Mouse (Mus musculus): ENCODE data around the gene Kin. TPM values are rescaled to one million over a fixed set of nuclear protein-coding genes. Genes with fewer than 3 reads are reported as not detected.

The Kin gene
- polyA plus RNA-seq, 1 experiment from 2014 or later = 24.0 TPM

DNA sequence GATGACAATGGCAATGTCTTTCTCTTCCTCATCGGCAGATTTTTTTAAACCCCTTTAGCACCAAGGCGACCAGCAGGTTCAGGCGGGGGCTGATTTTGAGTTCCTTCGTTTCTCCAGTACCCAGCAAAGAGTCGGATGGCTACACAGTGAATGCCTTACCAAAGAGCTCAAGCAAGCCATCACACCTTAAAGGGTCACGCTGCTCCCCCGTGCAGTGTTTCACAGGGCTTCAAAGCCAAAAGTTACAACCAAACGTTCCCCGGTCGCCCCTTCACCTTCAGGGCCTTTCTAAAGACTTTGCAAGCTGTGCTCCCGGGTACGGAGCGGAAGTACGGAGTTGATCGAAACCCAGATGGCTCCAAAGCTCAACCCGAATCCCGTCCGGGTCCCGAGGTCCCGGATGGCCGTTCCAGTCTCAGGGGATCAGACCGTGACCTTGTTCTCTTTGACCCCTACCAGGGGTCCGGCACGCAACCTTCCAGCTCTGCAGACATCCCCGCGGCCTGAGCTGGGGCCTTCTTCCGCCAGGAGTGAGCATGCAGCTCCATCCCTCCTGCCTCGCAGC is 566 bp upstream of the Kin start:
- Histone ChIP-seq H3K27ac (ENCODE audit: low read length) (peak overlapping the region; percentile 88), H3K9ac (replicated peaks; ENCODE audit: low read depth) (peak overlapping the region; percentile 98), H3K4me1 (ENCODE audit: insufficient read depth, low read depth, low read length) (peaks cover 11% of the 10 kb centered on the region; the same call in 1 of the 2 replicates), H3K27me3 (replicated peaks; ENCODE audit: insufficient read depth, low read length) (no peaks in the 10 kb centered on the region), H3K36me3 (ENCODE audit: insufficient read depth, low read length) (no peaks in the 10 kb centered on the region), H3K9me3 (ENCODE audit: low read length) (no peaks in the 10 kb centered on the region), H3K4me3 (ENCODE audit: low read depth, low read length) (peak overlapping the region; percentile 79), H3K4me2 (replicated peaks; ENCODE audit: low read depth, low read length) (peak overlapping the region; percentile 65)
- DNase-seq (ENCODE audit: low spot score) (peak; percentile 61), ATAC-seq (peak; percentile 59)
- under 1% methylated on average over 28 of the region's 28 CpGs for WGBS
- TF ChIP-seq EP300 (IDR thresholded peaks at IDR 0.05) (no peak), CTCF (IDR thresholded peaks at IDR 0.05) (no peak)

DNA sequence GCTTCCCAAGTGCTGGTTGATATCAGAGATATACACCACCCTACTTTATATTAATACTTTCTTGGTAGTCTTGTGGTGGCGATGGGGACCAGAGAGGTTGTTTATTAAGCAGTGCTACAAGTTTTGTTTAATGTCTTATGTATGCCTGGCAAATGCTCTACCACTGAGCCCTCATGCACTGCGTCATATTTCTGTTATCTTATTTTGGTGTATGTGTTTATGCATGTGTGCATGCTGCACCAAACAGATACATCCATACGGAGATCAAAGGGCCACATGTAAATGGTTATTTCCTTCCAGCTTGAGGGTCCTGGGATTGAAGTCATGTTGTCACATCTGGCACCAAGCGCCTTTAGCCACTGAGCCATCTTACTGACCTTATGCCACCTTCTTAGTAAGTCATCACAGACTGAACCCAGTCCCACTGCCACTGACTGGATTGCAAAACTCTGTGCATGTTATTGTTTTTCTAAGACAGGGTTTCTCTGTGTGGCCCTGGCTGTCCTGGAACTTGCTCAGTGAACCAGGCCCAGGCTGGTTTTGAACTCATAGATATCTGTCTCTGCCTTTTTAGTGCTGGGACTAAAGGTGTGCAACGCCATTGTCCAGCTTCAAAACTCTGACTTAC is 1.2 kb downstream of the Kin start:
- WGBS = 69% methylated on average over 5 of the region's 5 CpGs
- DNase-seq (ENCODE audit: low spot score) = no peak
- no peaks in the 10 kb centered on the region for H3K27me3 ChIP-seq (replicated peaks; ENCODE audit: insufficient read depth, low read length)
- H3K4me2 ChIP-seq (replicated peaks; ENCODE audit: low read depth, low read length) = peak overlapping the region; percentile 65
- no peak for TF ChIP-seq EP300 (IDR thresholded peaks at IDR 0.05)
- no peak for TF ChIP-seq CTCF (IDR thresholded peaks at IDR 0.05)
- no peaks in the 10 kb centered on the region for H3K9me3 ChIP-seq (ENCODE audit: low read length)
- no peak overlapping the region for H3K27ac ChIP-seq (ENCODE audit: low read length)
- no peaks in the 10 kb centered on the region for H3K36me3 ChIP-seq (ENCODE audit: insufficient read depth, low read length)
- ATAC-seq = no peak
- H3K4me3 ChIP-seq (ENCODE audit: low read depth, low read length) = no peak overlapping the region
- H3K9ac ChIP-seq (replicated peaks; ENCODE audit: low read depth) = no peak overlapping the region
- H3K4me1 ChIP-seq (ENCODE audit: insufficient read depth, low read depth, low read length) = peaks cover 11% of the 10 kb centered on the region; the same call in 1 of the 2 replicates

DNA sequence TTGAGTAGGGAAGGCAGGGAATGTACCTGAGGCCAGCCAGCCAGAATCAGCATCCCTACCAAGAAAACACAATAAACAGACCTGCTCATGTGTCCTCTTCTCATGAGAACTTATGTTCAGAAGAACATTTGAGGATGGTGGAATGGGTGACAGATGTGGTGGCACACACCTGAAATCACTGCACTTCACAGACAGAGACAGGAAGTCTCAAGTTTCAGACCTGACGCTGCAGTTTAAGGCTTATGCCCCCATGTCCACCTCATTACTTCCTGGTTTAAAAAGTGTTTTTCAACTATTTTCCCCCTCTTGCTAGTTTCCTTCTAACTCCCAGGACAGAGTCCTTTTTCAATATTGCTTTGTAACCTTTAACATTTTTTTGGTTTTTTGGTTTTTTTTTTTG is 2.3 kb downstream of the Kin start:
- Histone ChIP-seq H3K9me3 (ENCODE audit: low read length) (no peaks in the 10 kb centered on the region), H3K27ac (ENCODE audit: low read length) (no peak overlapping the region), H3K27me3 (replicated peaks; ENCODE audit: insufficient read depth, low read length) (no peaks in the 10 kb centered on the region), H3K9ac (replicated peaks; ENCODE audit: low read depth) (no peak overlapping the region), H3K4me3 (ENCODE audit: low read depth, low read length) (no peak overlapping the region), H3K4me2 (replicated peaks; ENCODE audit: low read depth, low read length) (no peak overlapping the region), H3K36me3 (ENCODE audit: insufficient read depth, low read length) (no peaks in the 10 kb centered on the region), H3K4me1 (ENCODE audit: insufficient read depth, low read depth, low read length) (peaks cover 11% of the 10 kb centered on the region; the same call in 1 of the 2 replicates)
- DNase-seq (ENCODE audit: low spot score) = no peak
- 61% methylated on average over 1 of the region's 1 CpGs for WGBS
- no peak for TF ChIP-seq CTCF (IDR thresholded peaks at IDR 0.05)
- no peak for TF ChIP-seq EP300 (IDR thresholded peaks at IDR 0.05)
- no peak for ATAC-seq

DNA sequence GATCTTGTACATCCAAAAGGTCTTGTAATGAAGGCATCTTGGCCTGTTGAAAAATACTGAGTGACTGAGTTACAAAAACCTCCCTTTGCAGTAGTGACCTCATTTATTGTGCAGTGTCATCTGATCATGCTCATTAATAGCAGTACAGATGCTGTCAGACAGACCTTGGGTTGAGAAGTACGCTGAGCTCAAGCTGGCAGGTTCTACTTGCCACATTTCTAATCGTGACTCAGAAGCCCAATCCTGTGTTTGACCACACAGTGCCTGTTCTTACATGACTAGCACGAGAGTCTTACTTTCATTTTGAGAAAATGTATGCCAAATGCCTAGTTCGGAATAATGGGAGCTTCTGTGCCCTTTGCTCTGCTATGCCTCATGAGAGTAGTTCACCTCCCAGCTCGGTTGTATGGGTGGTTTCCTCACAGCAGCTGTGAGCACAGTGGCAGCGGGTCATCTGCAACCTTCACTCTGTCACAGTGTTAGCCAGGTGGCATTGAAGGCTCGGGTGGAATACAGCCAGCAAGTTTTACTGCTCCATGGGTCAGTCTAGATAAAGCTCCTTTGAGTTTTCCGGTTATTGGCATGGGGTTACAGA is 7.0 kb downstream of the Kin start:
- Histone ChIP-seq H3K9ac (replicated peaks; ENCODE audit: low read depth) (no peak overlapping the region), H3K27me3 (replicated peaks; ENCODE audit: insufficient read depth, low read length) (no peaks in the 10 kb centered on the region), H3K4me1 (ENCODE audit: insufficient read depth, low read depth, low read length) (no peaks in the 10 kb centered on the region), H3K36me3 (ENCODE audit: insufficient read depth, low read length) (peaks cover 22% of the 10 kb centered on the region; the same call in 1 of the 2 replicates), H3K27ac (ENCODE audit: low read length) (no peak overlapping the region), H3K4me2 (replicated peaks; ENCODE audit: low read depth, low read length) (no peak overlapping the region), H3K9me3 (ENCODE audit: low read length) (no peaks in the 10 kb centered on the region), H3K4me3 (ENCODE audit: low read depth, low read length) (no peak overlapping the region)
- ATAC-seq = no peak
- DNase-seq (ENCODE audit: low spot score) = no peak
- WGBS = 84% methylated on average over 8 of the region's 8 CpGs
- TF ChIP-seq CTCF (IDR thresholded peaks at IDR 0.05) (no peak), EP300 (IDR thresholded peaks at IDR 0.05) (no peak)

DNA sequence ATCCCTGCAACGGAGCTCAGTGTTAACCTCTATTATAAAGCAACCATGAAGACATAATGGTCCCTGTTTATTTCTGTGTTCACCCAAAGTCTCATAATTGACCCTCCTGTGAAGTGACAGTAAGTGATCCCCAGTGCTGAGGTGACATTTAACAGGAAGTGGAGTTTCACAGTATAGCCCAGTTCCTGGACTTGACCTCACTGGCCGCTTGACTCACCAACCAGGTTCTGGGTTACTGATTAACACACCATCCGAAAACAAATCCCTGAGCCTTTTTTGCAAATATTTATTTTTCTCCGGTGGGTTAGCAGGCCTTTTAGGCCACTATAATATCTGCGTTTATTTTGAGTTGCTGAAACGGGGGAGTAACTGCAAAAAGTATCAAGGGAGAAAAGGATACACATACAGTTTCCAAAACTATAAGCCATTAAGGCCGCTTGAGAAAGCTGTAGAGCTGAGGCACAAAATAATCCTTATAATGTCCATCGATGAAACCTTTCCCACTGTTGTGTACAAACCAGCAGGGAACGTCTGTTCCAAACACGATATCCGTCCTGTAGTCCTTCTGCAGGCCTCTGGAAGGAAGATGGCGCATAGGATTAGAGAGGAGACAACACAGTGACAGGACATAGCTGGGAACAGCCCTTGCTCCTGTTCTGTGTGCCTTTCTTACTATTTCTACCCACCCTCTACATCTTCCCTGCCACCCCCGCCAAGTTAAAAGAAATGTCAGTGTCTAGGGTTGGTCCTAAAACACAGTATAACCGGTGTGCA is 14.1 kb downstream of the Kin start:
- ATAC-seq = no peak

More for the DNA sequence above, 14.1 kb downstream of the Kin start:
- H3K9me3 ChIP-seq (ENCODE audit: low read length) = no peaks in the 10 kb centered on the region
- no peak overlapping the region for H3K9ac ChIP-seq (replicated peaks; ENCODE audit: low read depth)
- no peak overlapping the region for H3K4me2 ChIP-seq (replicated peaks; ENCODE audit: low read depth, low read length)
- TF ChIP-seq EP300 (IDR thresholded peaks at IDR 0.05) (no peak), CTCF (IDR thresholded peaks at IDR 0.05) (no peak)
- H3K4me1 ChIP-seq (ENCODE audit: insufficient read depth, low read depth, low read length) = no peaks in the 10 kb centered on the region
- no peak overlapping the region for H3K4me3 ChIP-seq (ENCODE audit: low read depth, low read length)
- H3K36me3 ChIP-seq (ENCODE audit: insufficient read depth, low read length) = peaks cover 25% of the 10 kb centered on the region; the same call in 1 of the 2 replicates
- H3K27me3 ChIP-seq (replicated peaks; ENCODE audit: insufficient read depth, low read length) = no peaks in the 10 kb centered on the region
- H3K27ac ChIP-seq (ENCODE audit: low read length) = no peak overlapping the region
- 70% methylated on average over 14 of the region's 14 CpGs for WGBS
- no peak for DNase-seq (ENCODE audit: low spot score)

Measured in lung, postnatal 0 days (tissue).